Mouse (Mus musculus): Measurements from ENCODE around the gene Adgrb3. TPM values are rescaled to one million over a fixed set of nuclear protein-coding genes. Genes with fewer than 3 reads are reported as not detected.
"Not testable (repeated sequence)": the region's sequence is repeated elsewhere in the genome, so short reads cannot be mapped to it uniquely, and the experiment has no call there.

Adgrb3 gene
- total RNA-seq, 2 experiments from 2014 or later, result 111 to 118 TPM

- no peak for TF ChIP-seq CTCF (conservative IDR thresholded peaks at IDR 0.05)
- Histone ChIP-seq H3K27ac (no peak overlapping the region), H3K4me3 (no peak overlapping the region)
- no peak for DNase-seq (ENCODE audit: low spot score in 2 of 2)
These were observed 355.0 kb downstream of the Adgrb3 start for GRCm38 (mm10) chr1:25474469-25474868.

- TF ChIP-seq CTCF (conservative IDR thresholded peaks at IDR 0.05), result peak; percentile 61
- DNase-seq (ENCODE audit: low spot score in 2 of 2); H3K4me3 ChIP-seq; H3K27ac ChIP-seq: not testable (repeated sequence)
These were observed 357.9 kb downstream of the Adgrb3 start for GRCm38 (mm10) chr1:25471612-25472011.

- H3K4me3 ChIP-seq, result no peak overlapping the region
- DNase-seq (ENCODE audit: low spot score in 2 of 2), result no peak
- no peak for TF ChIP-seq CTCF (conservative IDR thresholded peaks at IDR 0.05)
- peak overlapping the region; percentile 46 for H3K27ac ChIP-seq
These were observed 366.9 kb downstream of the Adgrb3 start for GRCm38 (mm10) chr1:25462612-25463011.

GRCm38 (mm10) chr1:25435506-25435905 lies 394.0 kb downstream of the Adgrb3 start:
- H3K4me3 ChIP-seq, result no peak overlapping the region
- no peak overlapping the region for H3K27ac ChIP-seq
- peak in 1 of 2 experiments; percentile 18 for DNase-seq (ENCODE audit: low spot score in 2 of 2)
- no peak for TF ChIP-seq CTCF (conservative IDR thresholded peaks at IDR 0.05)

- H3K4me3 ChIP-seq, result peak overlapping the region; percentile 30
- DNase-seq (ENCODE audit: low spot score in 2 of 2), result peak; percentile 29 to 60
These were observed 399.2 kb downstream of the Adgrb3 start for GRCm38 (mm10) chr1:25430219-25430862.

GRCm38 (mm10) chr1:25420701-25421100 lies 408.8 kb downstream of the Adgrb3 start:
- H3K27ac ChIP-seq, result no peak overlapping the region
- DNase-seq (ENCODE audit: low spot score in 2 of 2), result no peak
- no peak for TF ChIP-seq CTCF (conservative IDR thresholded peaks at IDR 0.05)
- H3K4me3 ChIP-seq, result no peak overlapping the region

More at GRCm38 (mm10) chr1:25430219-25430862, 399.2 kb downstream of the Adgrb3 start:
- H3K27ac ChIP-seq, result peak overlapping the region; percentile 61
- no peak for TF ChIP-seq CTCF (conservative IDR thresholded peaks at IDR 0.05)

- Histone ChIP-seq H3K4me3 (no peak overlapping the region), H3K27ac (no peak overlapping the region)
- no peak for DNase-seq (ENCODE audit: low spot score in 2 of 2)
- TF ChIP-seq CTCF (conservative IDR thresholded peaks at IDR 0.05), result no peak
These were observed 410.1 kb downstream of the Adgrb3 start for GRCm38 (mm10) chr1:25419378-25419777.

- Histone ChIP-seq H3K27ac (no peak overlapping the region), H3K4me3 (no peak overlapping the region)
- no peak for TF ChIP-seq CTCF (conservative IDR thresholded peaks at IDR 0.05)
- DNase-seq (ENCODE audit: low spot score in 2 of 2), result no peak
These were observed 414.4 kb downstream of the Adgrb3 start for GRCm38 (mm10) chr1:25415084-25415483.

GRCm38 (mm10) chr1:25364186-25364585 lies 465.3 kb downstream of the Adgrb3 start:
- Histone ChIP-seq H3K4me3 (no peak overlapping the region), H3K27ac (no peak overlapping the region)
- DNase-seq (ENCODE audit: low spot score in 2 of 2), result no peak
- TF ChIP-seq CTCF (conservative IDR thresholded peaks at IDR 0.05), result no peak

- TF ChIP-seq CTCF (conservative IDR thresholded peaks at IDR 0.05), result no peak
- H3K4me3 ChIP-seq, result no peak overlapping the region
- DNase-seq (ENCODE audit: low spot score in 2 of 2), result no peak
These were observed 471.0 kb downstream of the Adgrb3 start for GRCm38 (mm10) chr1:25358554-25358953.

GRCm38 (mm10) chr1:25355486-25355885 lies 474.0 kb downstream of the Adgrb3 start:
- Histone ChIP-seq H3K4me3 (no peak overlapping the region), H3K27ac (no peak overlapping the region)
- TF ChIP-seq CTCF (conservative IDR thresholded peaks at IDR 0.05), result no peak
- no peak for DNase-seq (ENCODE audit: low spot score in 2 of 2)

More at GRCm38 (mm10) chr1:25358554-25358953, 471.0 kb downstream of the Adgrb3 start:
- 0 out of 2 replicates have a peak overlapping the region, but pooled peaks have one; percentile 1 for H3K27ac ChIP-seq

GRCm38 (mm10) chr1:25344876-25345275 lies 484.6 kb downstream of the Adgrb3 start:
- H3K4me3 ChIP-seq, result no peak overlapping the region
- no peak for DNase-seq (ENCODE audit: low spot score in 2 of 2)
- no peak for TF ChIP-seq CTCF (conservative IDR thresholded peaks at IDR 0.05)
- no peak overlapping the region for H3K27ac ChIP-seq

- Histone ChIP-seq H3K27ac (no peak overlapping the region), H3K4me3 (no peak overlapping the region)
- no peak for DNase-seq (ENCODE audit: low spot score in 2 of 2)
- TF ChIP-seq CTCF (conservative IDR thresholded peaks at IDR 0.05), result no peak
These were observed 504.1 kb downstream of the Adgrb3 start for GRCm38 (mm10) chr1:25325406-25325805.

GRCm38 (mm10) chr1:25317142-25317541 lies 512.4 kb downstream of the Adgrb3 start:
- TF ChIP-seq CTCF (conservative IDR thresholded peaks at IDR 0.05), result no peak
- no peak overlapping the region for H3K4me3 ChIP-seq
- no peak for DNase-seq (ENCODE audit: low spot score in 2 of 2)
- no peak overlapping the region for H3K27ac ChIP-seq
